In genomic region chr6:143234868-143235267, GRCm38 (mm10) we compare ENCODE assay signal across 2 mouse cellular contexts.
TF ChIP-seq lines count a peak whose summit lies in the region.

No protein-coding gene starts in this region.

TF ChIP-seq in CH12.LX, 34 proteins besides CTCF, POLR2A, EP300 and RAD21 (continued from another document):
- TF ChIP-seq RCOR1 (conservative IDR thresholded peaks at IDR 0.05; ENCODE audit: low read depth, low read length), result no peak

TF ChIP-seq in MEL, 35 proteins besides CTCF, POLR2A, EP300 and RAD21 (continued from another document):
- TF ChIP-seq MAFK (IDR thresholded peaks at IDR 0.05; ENCODE audit: borderline replicate concordance, low read depth, low read length), result peak; percentile 38; the same call in 1 of the 2 replicates
- TF ChIP-seq TCF12 (IDR thresholded peaks at IDR 0.05; ENCODE audit: low read depth, low read length), result no peak
- no peak for TF ChIP-seq ELF1 (IDR thresholded peaks at IDR 0.05; ENCODE audit: low read depth, low read length)
- TF ChIP-seq GATA1 (IDR thresholded peaks at IDR 0.05; ENCODE audit: low read depth, low read length), result no peak
